Mouse (Mus musculus) E14TG2a.4 (cell line): ENCODE measurements around the gene Palm3.

ENCODE experiments used
- CTCF ChIP-seq: conservative IDR thresholded peaks from 2 replicates; pipeline ENCODE4 v1.5.1; 2014; ENCODE audit warnings: low read length
- POU5F1 ChIP-seq: IDR thresholded peaks from 2 replicates; pipeline ENCODE4 v1.6.1; 2014; ENCODE audit warnings: low read length, borderline replicate concordance

DNA sequence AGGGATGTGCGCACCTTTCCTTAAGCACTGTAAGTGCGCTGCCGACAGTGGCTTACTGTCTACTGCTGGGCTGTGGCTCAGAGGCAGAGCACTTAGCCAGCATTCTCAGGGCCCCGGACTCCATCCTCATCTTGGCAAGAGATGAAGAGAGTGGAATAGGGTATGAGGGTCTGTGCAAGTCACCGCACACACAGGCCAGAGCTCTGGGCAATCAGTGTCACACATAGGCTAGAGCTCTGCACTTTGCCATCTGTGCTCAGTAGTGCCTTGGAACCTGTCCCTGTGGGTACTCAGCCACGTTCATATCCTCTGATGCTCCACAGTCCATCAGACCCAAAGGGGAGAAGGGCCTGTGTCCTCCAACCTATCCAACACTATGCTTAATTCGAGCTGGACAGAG is 39.7 kb upstream of the Palm3 start:
- TF ChIP-seq CTCF (no peak), POU5F1 (no peak)
